Mouse (Mus musculus): ENCODE results near the gene Hist1h2ad.
"Not testable (repeated sequence)": the region's sequence is repeated elsewhere in the genome, so short reads cannot be mapped to it uniquely, and the experiment has no call there.

Hist1h2ad gene

DNA sequence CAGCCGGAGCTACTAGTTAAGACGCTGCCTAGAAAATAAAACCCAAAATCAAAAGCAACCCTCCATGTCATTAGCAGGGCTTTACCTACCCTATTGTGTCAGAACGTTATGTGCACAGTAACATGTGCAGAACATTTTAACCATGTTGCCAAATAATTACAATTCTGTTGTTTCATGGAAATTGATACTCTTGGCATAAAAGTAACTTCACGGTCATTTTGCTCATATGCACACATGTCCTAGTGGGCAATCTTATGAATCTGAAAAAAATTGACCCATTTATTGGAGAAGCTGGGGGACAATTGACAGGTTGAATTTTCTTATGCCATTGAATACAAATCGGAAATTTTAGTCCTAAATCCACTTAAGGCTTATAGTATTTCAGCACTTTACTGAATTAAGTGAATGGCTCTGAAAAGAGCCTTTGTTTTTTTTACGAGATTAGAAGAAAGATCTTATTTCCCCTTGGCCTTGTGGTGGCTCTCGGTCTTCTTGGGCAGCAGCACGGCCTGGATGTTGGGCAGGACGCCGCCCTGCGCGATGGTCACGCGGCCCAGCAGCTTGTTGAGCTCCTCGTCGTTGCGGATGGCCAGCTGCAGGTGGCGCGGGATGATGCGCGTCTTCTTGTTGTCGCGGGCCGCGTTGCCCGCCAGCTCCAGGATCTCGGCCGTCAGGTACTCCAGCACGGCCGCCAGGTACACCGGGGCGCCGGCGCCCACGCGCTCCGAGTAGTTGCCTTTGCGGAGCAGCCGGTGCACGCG, 3.7 kb upstream of the Hist1h2ad start:
- not testable (repeated sequence) for DNase-seq

DNA sequence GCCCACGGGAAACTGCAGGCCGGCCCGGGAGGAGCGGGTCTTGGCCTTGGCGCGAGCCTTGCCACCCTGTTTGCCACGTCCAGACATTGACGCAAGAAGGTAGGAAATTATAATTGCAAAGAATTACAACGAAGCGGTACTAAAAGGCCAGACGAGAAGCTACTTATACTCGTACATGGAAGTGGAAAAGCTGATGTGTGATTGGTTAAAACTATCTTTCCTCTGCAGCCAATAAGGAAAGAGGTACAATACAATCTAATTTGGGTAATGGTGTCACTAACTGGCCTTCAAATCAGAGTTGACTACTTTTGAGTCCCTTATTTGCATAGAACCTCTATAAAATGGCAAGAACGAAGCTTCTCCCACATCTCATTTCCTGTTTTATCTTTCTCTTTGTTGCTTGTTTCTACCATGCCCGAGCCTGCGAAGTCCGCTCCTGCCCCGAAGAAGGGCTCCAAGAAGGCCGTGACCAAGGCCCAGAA, 3.1 kb upstream of the Hist1h2ad start, which contains the start of the genes Hist1h2ae and Hist1h2bg:
Gene Hist1h2ae, minus strand, starts transcription at position 199 of the 482 bp plus-strand sequence.
Gene Hist1h2bg, plus strand, starts transcription at position 375 of the 482 bp plus-strand sequence.
- DNase-seq, result peak; percentile 51

DNA sequence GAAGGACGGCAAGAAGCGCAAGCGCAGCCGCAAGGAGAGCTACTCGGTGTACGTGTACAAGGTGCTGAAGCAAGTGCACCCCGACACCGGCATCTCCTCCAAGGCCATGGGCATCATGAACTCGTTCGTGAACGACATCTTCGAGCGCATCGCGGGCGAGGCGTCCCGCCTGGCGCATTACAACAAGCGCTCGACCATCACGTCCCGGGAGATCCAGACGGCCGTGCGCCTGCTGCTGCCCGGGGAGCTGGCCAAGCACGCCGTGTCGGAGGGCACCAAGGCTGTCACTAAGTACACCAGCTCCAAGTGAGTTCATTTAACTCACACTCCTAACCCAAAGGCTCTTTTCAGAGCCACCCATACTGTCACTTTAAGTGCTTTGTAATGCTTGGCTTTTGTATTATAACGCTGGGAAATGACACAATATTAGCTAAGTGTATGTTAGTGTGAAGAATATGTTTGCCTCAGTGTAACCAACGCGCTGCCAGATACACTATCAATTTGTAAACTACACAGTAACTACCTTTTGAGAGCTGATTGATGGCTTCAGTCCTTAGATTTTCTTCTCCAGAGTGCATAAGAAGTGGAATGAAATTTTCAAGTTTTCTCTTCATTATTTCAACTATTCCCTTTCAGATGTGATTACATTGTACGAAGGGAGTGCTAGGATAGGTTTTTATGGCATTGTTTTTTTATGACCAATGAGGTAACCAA, 2.5 kb upstream of the Hist1h2ad start:
- DNase-seq, result not testable (repeated sequence)

DNA sequence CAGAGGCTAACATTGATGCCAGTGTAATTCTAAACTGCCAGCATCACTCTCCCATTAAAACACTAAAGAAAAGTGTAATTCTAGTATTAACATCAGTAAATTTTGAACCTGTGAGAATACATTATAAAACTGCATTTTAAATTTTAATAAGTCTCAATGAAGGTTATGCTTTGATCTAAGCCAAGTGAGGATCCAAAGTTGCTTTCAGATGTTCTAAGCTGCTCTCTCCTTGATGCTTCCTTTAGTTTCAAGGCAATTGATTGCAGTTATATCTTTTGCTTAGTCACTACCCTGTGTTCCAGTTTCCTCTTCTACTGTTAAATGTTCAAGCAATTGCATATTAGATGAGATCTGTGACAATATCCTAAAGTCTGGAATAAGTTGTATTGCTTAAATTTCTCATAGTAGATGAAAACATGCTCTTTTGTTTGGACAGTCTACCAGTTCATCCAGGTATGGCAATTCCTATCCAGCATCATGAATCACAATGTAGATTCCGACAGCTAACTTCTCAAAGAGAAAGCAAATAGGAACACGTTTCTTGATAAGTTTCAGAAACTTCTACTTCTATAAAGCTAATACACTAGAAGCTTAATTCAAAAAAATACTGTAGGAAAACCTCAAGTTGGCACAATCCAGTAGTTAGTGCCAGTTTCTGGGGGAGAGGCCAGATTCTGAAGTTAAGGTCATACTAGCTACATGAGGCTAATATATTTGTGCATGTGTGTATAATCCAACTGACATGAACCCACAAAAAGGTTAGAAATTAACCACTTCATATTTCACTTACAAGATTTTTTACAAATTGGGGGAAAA, 1.8 kb upstream of the Hist1h2ad start:
- no peak for DNase-seq

DNA sequence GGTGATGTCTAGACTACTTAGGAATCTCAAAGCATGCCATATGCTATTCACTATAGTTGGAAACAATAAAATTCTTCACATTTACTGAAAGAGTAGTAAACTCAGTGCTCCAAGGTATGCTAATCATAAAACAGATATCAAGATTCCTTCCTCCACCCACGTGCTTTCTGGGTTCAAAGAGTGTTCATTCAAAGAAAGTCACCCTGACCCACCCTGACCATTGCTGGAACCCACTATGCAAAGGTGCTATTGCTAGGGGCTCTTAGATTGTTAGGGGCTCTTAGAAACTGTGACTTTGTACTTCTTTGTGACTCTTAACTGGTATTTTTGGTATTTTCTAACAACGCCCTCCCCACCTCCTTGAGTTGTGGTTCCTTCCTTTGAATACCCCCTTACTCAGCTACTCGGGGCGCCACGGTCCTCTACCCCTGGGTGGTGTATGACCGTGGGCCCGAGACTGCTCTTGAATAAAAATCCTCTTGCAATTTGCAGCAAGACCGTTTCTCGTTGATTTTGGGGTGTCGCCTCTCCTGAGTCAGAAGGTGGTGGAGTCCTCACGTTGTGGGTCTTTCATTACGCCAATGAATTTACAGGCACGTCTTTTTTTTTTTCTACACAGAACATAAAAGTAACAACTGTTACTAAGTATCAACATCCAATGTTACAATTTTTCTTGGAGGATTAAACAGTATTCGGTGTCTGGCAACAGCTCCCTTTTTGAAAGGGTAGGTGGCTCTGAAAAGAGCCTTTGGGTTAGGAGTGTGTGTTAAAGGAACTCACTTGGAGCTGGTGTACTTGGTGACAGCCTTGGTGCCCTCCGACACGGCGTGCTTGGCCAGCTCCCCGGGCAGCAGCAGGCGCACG, 915 bp upstream of the Hist1h2ad start:
- not testable (repeated sequence) for DNase-seq

DNA sequence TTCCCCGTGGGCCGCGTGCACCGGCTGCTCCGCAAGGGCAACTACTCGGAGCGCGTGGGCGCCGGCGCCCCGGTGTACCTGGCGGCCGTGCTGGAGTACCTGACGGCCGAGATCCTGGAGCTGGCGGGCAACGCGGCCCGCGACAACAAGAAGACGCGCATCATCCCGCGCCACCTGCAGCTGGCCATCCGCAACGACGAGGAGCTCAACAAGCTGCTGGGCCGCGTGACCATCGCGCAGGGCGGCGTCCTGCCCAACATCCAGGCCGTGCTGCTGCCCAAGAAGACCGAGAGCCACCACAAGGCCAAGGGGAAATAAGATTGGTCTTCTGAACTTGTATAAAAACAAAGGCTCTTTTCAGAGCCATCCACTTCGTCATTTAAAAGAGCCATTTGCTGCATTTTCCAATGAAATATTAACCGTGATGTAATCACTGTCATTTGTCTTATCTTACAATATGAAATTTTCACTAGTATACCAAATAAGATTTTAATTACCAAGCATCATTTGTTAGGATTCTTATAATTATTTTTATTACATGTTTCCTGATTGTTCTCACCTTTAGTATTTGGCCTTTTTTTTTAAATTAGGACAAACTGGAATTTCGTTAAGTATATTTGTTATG, 477 bp downstream of the Hist1h2ad start:
- not testable (repeated sequence) for DNase-seq

DNA sequence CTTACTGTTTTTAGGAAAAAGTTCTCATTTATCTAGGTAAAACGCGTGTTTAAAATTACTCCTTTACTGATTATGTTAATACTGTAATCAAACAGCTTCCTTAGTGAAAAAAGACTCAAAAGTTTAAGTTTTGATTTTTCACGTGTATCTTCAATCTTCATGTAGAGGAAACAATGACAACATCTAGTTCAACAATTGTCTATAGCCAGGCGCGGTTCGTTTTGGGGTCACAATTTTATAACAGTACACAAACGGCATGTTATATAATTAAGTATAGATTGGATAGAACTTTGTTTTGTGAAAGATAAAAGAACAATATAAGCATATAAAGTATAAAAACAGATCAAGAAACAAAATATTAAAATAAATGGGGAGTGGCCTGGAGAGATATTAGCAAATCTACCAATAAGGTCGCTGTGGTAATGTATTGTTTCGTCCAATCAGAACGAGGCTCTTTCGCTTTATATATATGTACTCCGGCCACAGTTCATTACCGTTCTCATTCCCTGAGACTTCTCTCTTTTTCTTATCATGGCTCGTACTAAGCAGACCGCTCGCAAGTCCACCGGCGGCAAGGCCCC, 1.2 kb downstream of the Hist1h2ad start, which contains the start of gene Hist1h3d:
Gene Hist1h3d, plus strand, starts transcription at position 493 of the 581 bp plus-strand sequence.
- DNase-seq, result no peak

DNA sequence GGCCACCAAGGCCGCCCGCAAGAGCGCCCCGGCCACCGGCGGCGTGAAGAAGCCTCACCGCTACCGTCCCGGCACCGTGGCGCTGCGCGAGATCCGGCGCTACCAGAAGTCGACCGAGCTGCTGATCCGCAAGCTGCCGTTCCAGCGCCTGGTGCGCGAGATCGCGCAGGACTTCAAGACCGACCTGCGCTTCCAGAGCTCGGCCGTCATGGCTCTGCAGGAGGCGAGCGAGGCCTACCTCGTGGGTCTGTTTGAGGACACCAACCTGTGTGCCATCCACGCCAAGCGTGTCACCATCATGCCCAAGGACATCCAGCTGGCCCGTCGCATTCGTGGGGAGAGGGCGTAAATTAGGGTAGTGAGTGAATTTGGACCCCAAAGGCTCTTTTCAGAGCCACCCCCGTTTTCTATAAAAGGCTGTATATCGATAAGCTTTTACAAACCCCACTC, 1.7 kb downstream of the Hist1h2ad start:
- not testable (repeated sequence) for DNase-seq

DNA sequence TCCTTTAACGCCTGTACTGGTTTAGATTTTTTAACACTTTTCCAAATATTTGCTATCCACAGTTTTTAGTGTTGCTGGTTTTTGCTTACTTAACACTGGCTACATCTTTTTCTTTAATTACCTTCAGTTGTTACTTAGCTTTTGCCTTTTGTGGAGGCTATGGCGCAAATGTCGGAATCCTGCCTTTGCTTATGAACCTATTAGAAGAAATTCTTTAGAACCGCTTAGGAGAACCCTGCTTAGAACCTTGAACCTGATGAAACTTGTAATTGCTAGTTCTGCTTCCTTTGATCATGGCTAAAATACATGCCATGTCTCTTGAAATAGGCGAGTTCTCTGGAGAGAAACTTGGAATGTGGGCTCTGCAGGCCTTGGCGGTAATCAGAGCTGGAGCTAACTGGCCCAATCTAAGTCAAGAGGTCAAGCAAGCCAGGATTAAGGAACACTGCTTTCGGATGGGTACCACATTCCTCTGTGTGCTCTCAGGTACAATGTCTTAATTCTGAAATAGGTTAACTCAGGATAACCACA, 2.2 kb downstream of the Hist1h2ad start:
- no peak for DNase-seq

DNA sequence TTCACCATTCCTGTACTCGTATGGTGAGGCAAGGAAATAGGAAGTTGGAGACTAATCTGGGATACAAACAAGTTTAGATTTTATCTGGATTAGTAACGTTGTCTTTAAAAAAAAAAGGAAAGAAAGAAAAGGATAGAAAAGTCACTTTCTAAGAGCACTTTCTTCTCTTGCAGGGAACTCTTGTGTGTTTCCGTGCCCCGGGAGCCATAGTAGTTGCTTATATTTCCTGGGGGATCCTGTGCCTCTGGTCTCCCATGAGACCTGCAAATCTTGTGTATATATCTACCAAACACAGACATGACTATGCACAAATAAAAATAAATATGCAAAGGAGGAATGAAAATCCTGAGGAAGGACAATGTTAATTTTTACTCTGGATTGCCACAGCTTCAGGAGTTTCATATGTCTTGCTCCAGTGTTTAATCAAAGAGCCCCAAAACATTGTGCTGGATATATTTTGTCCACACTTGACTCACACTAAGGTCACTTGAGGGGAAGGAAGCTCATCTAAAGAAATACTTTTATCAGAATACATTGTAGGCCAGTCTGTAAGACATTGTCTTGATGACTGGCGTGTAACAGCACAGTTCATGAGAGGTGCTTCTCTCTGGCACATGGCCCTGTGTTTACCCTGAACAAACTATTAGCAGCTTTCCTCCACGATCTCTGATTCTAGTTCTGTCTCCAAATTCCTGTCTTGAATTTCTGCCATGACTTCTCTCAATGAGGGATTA, 2.9 kb downstream of the Hist1h2ad start:
- no peak for DNase-seq

DNA sequence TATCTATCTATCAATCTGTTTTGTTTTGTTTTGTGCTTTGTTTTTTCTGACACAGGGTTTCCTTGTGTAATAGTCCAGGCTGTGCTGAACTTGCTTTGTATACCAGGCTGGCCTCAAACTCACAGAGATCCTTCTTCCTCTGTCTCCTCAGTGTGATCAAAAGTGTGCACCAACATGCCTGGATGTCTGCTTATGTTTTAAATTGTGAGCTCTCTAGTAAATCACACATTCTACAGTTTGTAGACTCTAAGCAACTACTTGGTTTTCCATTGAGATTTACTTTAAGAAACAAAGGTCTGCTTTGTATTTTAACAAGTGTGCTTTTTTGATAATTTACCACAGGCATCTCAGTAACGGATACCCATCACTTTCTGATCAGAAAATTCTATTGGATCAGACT, 3.7 kb downstream of the Hist1h2ad start:
- no peak for DNase-seq

DNA sequence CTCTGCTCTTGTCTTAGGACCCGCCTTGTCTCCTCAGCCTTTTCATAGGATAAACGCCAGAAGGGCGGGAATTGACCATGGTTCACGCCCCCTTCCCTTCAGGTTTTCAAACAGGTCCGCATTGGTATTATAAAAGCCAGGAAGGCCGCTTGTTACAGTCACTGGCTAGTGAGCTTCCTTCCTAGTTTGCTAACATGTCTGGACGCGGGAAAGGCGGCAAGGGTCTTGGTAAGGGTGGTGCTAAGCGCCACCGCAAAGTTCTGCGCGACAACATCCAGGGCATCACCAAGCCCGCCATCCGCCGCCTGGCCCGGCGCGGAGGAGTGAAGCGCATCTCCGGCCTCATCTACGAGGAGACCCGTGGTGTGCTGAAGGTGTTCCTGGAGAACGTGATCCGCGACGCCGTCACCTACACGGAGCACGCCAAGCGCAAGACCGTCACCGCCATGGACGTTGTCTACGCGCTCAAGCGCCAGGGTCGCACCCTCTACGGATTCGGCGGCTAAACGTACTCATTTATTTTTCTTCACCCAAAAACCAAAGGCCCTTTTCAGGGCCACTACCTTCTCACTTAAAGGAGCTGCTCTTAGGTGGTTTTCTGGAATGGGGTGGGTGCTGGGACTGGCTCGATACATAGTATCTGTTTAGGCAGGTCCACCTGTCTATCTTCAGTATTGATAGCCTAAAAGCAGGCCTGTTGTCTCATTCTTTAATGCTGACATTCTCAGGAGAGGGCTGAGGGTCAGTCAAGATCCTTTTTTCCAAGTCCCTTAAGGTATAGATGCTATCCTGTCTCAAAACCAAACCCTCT, 7.4 kb downstream of the Hist1h2ad start, which contains the start of gene Hist1h4d:
Gene Hist1h4d, plus strand, starts transcription at position 191 of the 811 bp plus-strand sequence.
- peak; percentile 96 for DNase-seq

DNA sequence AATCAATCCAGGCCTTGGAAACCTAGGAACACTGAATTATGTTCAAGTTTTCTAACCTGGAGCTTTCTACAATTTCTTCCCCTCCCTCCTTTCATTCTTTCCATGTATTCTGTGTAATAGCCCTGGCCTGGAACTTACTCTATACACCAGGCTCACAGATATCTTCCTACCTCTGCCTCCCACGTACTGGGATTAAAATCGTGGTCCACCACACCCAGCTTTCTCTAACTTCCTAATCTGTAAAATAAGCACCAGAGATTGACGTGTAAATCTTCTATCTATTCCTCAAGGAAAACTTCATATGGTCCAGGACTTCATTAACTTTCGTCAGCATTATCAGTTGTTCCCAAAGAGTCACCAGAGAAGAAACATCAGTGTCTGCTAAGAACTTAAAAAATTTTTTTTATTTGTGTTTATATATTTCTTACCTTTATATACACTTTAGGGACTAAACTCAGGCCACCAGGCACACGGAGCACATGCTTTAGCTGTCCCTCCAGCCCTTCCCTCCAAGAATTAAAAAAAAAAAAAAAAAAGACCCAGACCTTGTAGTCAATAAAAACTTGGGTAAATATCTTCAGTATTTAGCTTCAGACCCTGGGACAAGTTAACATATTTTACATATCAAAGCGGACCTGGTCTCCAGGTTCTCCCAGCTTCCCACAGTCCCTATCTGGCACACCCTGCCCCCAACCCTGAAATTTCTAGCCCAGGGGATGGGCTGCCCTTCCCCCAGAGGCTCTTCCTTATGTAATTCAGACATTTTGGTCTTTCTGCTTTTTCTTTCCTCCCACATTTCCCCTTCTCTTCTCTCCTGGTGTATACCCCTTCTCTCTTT, 8.3 kb downstream of the Hist1h2ad start:
- no peak for DNase-seq

DNA sequence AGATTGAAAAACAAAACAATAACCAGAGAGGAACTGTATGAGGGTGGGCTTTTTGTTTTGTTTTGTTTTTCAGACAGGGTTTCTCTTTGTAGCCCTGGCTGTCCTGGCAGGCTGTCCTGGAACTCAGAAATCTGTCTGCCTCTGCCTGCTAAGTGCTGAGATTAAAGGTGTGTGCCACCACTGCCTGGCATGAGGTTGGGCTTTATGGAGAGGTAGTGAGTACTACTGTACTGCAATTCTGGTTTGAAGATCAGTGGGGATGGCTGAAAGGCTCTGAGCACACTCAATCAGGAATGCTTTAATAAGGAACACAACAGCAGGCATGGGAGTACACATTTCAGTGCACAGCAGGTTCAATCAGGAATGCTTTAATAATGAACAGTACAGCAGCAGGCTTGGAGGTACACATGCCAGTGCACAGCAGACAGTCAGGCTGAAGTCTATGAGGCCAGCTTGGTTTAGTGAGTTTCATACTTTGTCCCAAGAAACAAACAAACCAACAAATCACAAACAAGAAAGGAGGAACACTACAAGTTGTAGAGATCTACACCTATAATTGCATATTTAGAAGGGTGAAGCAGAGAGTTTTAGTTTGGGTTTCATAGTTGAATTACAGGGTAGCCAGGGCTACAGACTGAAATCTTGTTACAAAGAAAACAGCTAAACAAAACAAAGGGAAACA, 9.3 kb downstream of the Hist1h2ad start:
- DNase-seq, result no peak

DNA sequence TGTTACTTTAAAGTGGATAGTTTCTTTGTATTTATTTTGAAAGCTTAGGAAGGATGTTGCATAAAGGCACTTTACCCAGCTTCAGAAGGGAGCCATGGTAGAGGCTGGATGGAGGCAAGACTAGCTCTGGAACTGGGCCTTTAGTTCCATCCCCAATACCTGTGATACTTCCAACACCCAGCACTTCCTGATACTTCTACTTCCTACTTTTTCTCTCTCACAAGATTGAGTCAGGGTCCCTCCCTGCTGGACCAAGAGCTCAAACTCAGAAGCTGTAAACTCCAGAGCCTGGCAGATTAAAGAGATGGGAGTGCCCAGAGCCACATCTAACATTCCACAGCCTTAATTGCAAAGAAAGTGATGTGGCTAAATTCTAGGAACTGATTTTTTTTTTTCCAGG, 10.2 kb downstream of the Hist1h2ad start:
- no peak for DNase-seq

DNA sequence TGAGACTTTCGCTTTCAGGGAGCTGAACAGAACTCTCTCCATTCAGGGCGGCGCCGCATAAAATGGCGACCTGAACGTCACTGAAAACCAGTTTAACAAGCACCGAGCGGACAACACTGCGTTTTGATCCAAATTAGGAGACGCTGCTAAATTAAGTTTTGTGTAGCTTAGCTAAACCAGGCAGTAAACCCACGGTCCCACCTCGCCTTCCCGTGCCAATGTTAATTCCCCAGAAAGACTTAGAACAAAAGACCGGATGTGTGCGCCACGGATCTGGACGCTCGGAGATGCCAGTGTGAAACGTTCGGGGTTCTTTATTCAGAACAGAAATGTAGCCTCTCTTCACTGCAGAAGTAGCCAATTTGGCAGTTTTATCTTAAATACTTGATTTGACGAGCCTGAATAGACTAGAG, 10.9 kb downstream of the Hist1h2ad start:
- DNase-seq, result no peak

DNA sequence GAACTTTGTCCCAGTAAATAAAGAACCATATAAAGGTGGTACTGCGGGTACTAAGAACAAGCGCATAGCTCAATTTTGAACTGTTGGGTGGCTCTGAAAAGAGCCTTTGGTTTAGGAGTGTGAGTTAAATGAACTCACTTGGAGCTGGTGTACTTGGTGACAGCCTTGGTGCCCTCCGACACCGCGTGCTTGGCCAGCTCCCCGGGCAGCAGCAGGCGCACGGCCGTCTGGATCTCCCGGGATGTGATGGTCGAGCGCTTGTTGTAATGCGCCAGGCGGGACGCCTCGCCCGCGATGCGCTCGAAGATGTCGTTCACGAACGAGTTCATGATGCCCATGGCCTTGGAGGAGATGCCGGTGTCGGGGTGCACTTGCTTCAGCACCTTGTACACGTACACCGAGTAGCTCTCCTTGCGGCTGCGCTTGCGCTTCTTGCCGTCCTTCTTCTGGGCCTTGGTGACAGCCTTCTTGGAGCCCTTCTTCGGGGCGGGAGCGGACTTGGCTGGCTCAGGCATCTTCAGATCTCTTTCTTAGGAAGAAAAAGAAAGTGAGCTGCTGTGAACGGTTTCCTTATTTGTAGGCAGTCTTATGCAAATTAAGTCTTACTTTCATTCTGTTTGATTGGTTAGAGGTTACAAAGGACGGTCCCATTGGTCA, 11.4 kb downstream of the Hist1h2ad start:
- peak; percentile 70 for DNase-seq

All from cerebellum, adult 8-10 months (tissue).